Mouse (Mus musculus) hindbrain, embryonic 15.5 days (tissue): ENCODE measurements around the gene Aqp5. TPM values are rescaled to one million over a fixed set of nuclear protein-coding genes. Genes with fewer than 3 reads are reported as not detected.
A peak's percentile ranks its signal among the peaks of the same experiment; 100 is the strongest.

Experiments
- ATAC-seq: fragments of 200-750 bp; cut with Nextera tagmentation; 2 replicates; pipeline ENCODE4 v1.8.0; 2017; ENCODE audit warnings: low read depth, moderate number of reproducible peaks, moderate TSS enrichment; ENCODE audit not compliant: low FRiP score
- H3K27ac ChIP-seq: fragments of 300-500 bp; sonication (generic); replicated peaks from 2 replicates; pipeline ENCODE4 v1.5.1; 2015; ENCODE audit warnings: mild to moderate bottlenecking, inconsistent platforms
- H3K27me3 ChIP-seq: fragments of 300-500 bp; sonication (generic); 2 replicates; pipeline ENCODE4 v1.6.1; 2015; ENCODE audit warnings: control low read depth, inconsistent platforms
- H3K36me3 ChIP-seq: fragments of 300-500 bp; sonication (generic); 2 replicates; pipeline ENCODE4 v1.6.1; 2015; ENCODE audit warnings: control low read depth, inconsistent platforms
- H3K4me1 ChIP-seq: fragments of 300-500 bp; sonication (generic); replicated peaks from 2 replicates; pipeline ENCODE4 v1.6.1; 2015; ENCODE audit warnings: control low read depth, inconsistent platforms
- H3K4me2 ChIP-seq: fragments of 300-500 bp; sonication (generic); 2 replicates; pipeline ENCODE4 v1.6.1; 2015; ENCODE audit warnings: moderate library complexity, mild to moderate bottlenecking, inconsistent platforms
- H3K4me3 ChIP-seq: fragments of 300-500 bp; sonication (generic); 2 replicates; pipeline ENCODE4 v1.5.1; 2015; ENCODE audit warnings: mild to moderate bottlenecking, inconsistent platforms
- H3K9ac ChIP-seq: fragments of 300-500 bp; sonication (generic); 2 replicates; pipeline ENCODE4 v1.6.1; 2015; ENCODE audit warnings: inconsistent platforms
- H3K9me3 ChIP-seq: fragments of 300-500 bp; sonication (generic); 2 replicates; pipeline ENCODE4 v1.6.1; 2016; ENCODE audit warnings: control low read depth, inconsistent platforms
- WGBS: fragments of 180-500 bp; shearing (Covaris S2); methylation state at CpG from one replicate; pipeline ENCODE4 v1.1.7; 2015; 5-methylcytosine and 5-hydroxymethylcytosine counted together
- polyA plus RNA-seq: library from polyadenylated mRNA; unstranded; fragments of >200 nt; fragmentation: Nextera tagmentation; extraction: Ambion mirVana; gene quantifications from 2 replicates; pipeline ENCODE4 v1.2.1, GENCODE M21; 2015

The Aqp5 gene
- polyA plus RNA-seq, 1 experiment from 2014 or later, result 2.4 TPM

GRCm38 (mm10) chr15:99583463-99584344 is 6.9 kb upstream of the Aqp5 start:
- peak; percentile 50; the same call in 1 of the 2 replicates for ATAC-seq
- H3K27me3 ChIP-seq, result peaks cover 64% of the 10 kb centered on the region
- H3K9ac ChIP-seq, result peak overlapping the region; percentile 10; the same call in 1 of the 2 replicates
- H3K27ac ChIP-seq, result no peak overlapping the region
- no peaks in the 10 kb centered on the region for H3K36me3 ChIP-seq
- peaks cover 24% of the 10 kb centered on the region for H3K4me1 ChIP-seq
- WGBS, result 2% methylated on average over 54 of the region's 54 CpGs
- peak overlapping the region; percentile 54 for H3K4me2 ChIP-seq
- H3K4me3 ChIP-seq, result peak overlapping the region; percentile 27
- H3K9me3 ChIP-seq, result no peaks in the 10 kb centered on the region

- Histone ChIP-seq H3K4me3 (peak overlapping the region; percentile 27), H3K9me3 (no peaks in the 10 kb centered on the region), H3K36me3 (no peaks in the 10 kb centered on the region), H3K27ac (no peak overlapping the region), H3K4me2 (peak overlapping the region; percentile 54), H3K27me3 (peaks cover 73% of the 10 kb centered on the region), H3K9ac (no peak overlapping the region), H3K4me1 (peaks cover 24% of the 10 kb centered on the region)
- ATAC-seq, result no peak
- 1% methylated on average over 24 of the region's 24 CpGs for WGBS
Measured at GRCm38 (mm10) chr15:99584407-99585202, 6.0 kb upstream of the Aqp5 start.

- WGBS, result 71% methylated on average over 6 of the region's 6 CpGs
- peaks cover 80% of the 10 kb centered on the region for H3K27me3 ChIP-seq
- no peaks in the 10 kb centered on the region for H3K36me3 ChIP-seq
- H3K4me3 ChIP-seq, result no peak overlapping the region
- no peaks in the 10 kb centered on the region for H3K9me3 ChIP-seq
- H3K4me2 ChIP-seq, result no peak overlapping the region
- peaks cover 29% of the 10 kb centered on the region for H3K4me1 ChIP-seq
- ATAC-seq, result no peak
- no peak overlapping the region for H3K27ac ChIP-seq
- H3K9ac ChIP-seq, result no peak overlapping the region
Measured at GRCm38 (mm10) chr15:99585741-99586140, 4.8 kb upstream of the Aqp5 start.

DNA sequence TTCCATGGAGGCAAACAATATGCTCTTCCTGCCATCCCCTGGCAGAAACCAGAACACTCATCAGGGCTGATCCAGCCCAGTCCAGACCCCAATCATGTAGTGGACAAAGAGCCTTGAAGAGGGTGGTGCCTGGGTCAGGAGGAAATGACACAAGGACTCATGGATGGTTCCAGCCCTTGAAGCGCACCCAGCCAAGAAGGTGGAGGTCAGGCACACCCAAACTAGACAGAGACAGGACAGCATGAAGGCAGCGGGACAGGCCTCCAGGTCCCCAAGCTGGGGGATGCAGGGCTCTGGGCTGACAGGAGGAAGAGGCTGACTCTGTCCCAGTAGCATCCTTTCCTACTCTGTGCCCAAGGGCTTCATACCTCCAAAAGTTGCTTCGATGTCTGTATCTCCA is 4.1 kb upstream of the Aqp5 start:
- Histone ChIP-seq H3K4me3 (no peak overlapping the region), H3K27ac (no peak overlapping the region), H3K4me1 (peaks cover 35% of the 10 kb centered on the region), H3K27me3 (peaks cover 85% of the 10 kb centered on the region), H3K4me2 (no peak overlapping the region), H3K9ac (no peak overlapping the region), H3K9me3 (no peaks in the 10 kb centered on the region), H3K36me3 (no peaks in the 10 kb centered on the region)
- WGBS, result 93% methylated on average over 3 of the region's 3 CpGs
- ATAC-seq, result no peak

GRCm38 (mm10) chr15:99589237-99589636 is 1.3 kb upstream of the Aqp5 start:
- H3K27me3 ChIP-seq, result peaks cover 81% of the 10 kb centered on the region
- ATAC-seq, result no peak
- no peaks in the 10 kb centered on the region for H3K9me3 ChIP-seq

GRCm38 (mm10) chr15:99589704-99590103 is 878 bp upstream of the Aqp5 start:
- H3K36me3 ChIP-seq, result no peaks in the 10 kb centered on the region
- H3K4me1 ChIP-seq, result peaks cover 17% of the 10 kb centered on the region
- ATAC-seq, result no peak
- WGBS, result 23% methylated on average over 7 of the region's 7 CpGs
- peaks cover 80% of the 10 kb centered on the region for H3K27me3 ChIP-seq
- H3K4me2 ChIP-seq, result no peak overlapping the region
- no peak overlapping the region for H3K27ac ChIP-seq
- no peak overlapping the region for H3K4me3 ChIP-seq
- H3K9me3 ChIP-seq, result no peaks in the 10 kb centered on the region
- no peak overlapping the region for H3K9ac ChIP-seq

More at GRCm38 (mm10) chr15:99589237-99589636, 1.3 kb upstream of the Aqp5 start:
- H3K4me1 ChIP-seq, result peaks cover 22% of the 10 kb centered on the region
- WGBS, result 3% methylated on average over 9 of the region's 9 CpGs
- H3K9ac ChIP-seq, result no peak overlapping the region
- H3K4me3 ChIP-seq, result no peak overlapping the region
- no peak overlapping the region for H3K4me2 ChIP-seq
- no peaks in the 10 kb centered on the region for H3K36me3 ChIP-seq
- H3K27ac ChIP-seq, result no peak overlapping the region

GRCm38 (mm10) chr15:99592177-99592576 is 1.6 kb downstream of the Aqp5 start:
- Histone ChIP-seq H3K36me3 (no peaks in the 10 kb centered on the region), H3K27ac (no peak overlapping the region), H3K4me2 (no peak overlapping the region), H3K9me3 (no peaks in the 10 kb centered on the region), H3K27me3 (peaks cover 64% of the 10 kb centered on the region), H3K4me3 (no peak overlapping the region), H3K4me1 (peaks cover 15% of the 10 kb centered on the region), H3K9ac (no peak overlapping the region)
- 52% methylated on average over 8 of the region's 8 CpGs for WGBS
- no peak for ATAC-seq

GRCm38 (mm10) chr15:99592877-99593276 is 2.3 kb downstream of the Aqp5 start:
- Histone ChIP-seq H3K4me1 (peaks cover 15% of the 10 kb centered on the region), H3K4me2 (no peak overlapping the region), H3K4me3 (no peak overlapping the region), H3K27me3 (peaks cover 60% of the 10 kb centered on the region), H3K9ac (no peak overlapping the region), H3K36me3 (no peaks in the 10 kb centered on the region), H3K9me3 (no peaks in the 10 kb centered on the region), H3K27ac (no peak overlapping the region)
- 85% methylated on average over 5 of the region's 5 CpGs for WGBS
- ATAC-seq, result no peak

GRCm38 (mm10) chr15:99594951-99595350 is 4.4 kb downstream of the Aqp5 start:
- H3K27me3 ChIP-seq, result peaks cover 41% of the 10 kb centered on the region
- H3K9ac ChIP-seq, result no peak overlapping the region
- H3K4me1 ChIP-seq, result peaks cover 25% of the 10 kb centered on the region
- 84% methylated on average over 10 of the region's 10 CpGs for WGBS
- no peak overlapping the region for H3K4me3 ChIP-seq
- H3K27ac ChIP-seq, result no peak overlapping the region
- ATAC-seq, result no peak
- no peak overlapping the region for H3K4me2 ChIP-seq
- no peaks in the 10 kb centered on the region for H3K9me3 ChIP-seq
- no peaks in the 10 kb centered on the region for H3K36me3 ChIP-seq

- Histone ChIP-seq H3K4me1 (peaks cover 26% of the 10 kb centered on the region), H3K9me3 (no peaks in the 10 kb centered on the region), H3K36me3 (no peaks in the 10 kb centered on the region), H3K4me3 (no peak overlapping the region), H3K27me3 (peaks cover 29% of the 10 kb centered on the region), H3K4me2 (0 out of 2 replicates have a peak overlapping the region, but pooled peaks have one; percentile 12), H3K9ac (no peak overlapping the region), H3K27ac (no peak overlapping the region; the same call in 1 of the 2 replicates)
- peak; percentile 85 for ATAC-seq
- whole genome bisulfite sequencing, result 0% methylated on average over 7 of the region's 7 CpGs
Measured at GRCm38 (mm10) chr15:99596056-99596687, 5.6 kb downstream of the Aqp5 start.

- 65% methylated on average over 7 of the region's 7 CpGs for WGBS
Measured at GRCm38 (mm10) chr15:99596841-99597240, 6.3 kb downstream of the Aqp5 start.

More at GRCm38 (mm10) chr15:99596841-99597240, 6.3 kb downstream of the Aqp5 start:
- no peak overlapping the region for H3K9ac ChIP-seq
- H3K4me3 ChIP-seq, result no peak overlapping the region
- H3K36me3 ChIP-seq, result no peaks in the 10 kb centered on the region
- peaks cover 22% of the 10 kb centered on the region for H3K27me3 ChIP-seq
- ATAC-seq, result 0 out of 2 replicates have a peak, but pooled peaks have one; percentile 2
- H3K4me2 ChIP-seq, result no peak overlapping the region
- peaks cover 30% of the 10 kb centered on the region for H3K4me1 ChIP-seq
- no peaks in the 10 kb centered on the region for H3K9me3 ChIP-seq
- H3K27ac ChIP-seq, result no peak overlapping the region
